Mouse (Mus musculus): ENCODE results near the gene Pinlyp.

GRCm38 (mm10) chr7:24534301-24534700 lies 11.6 kb downstream of the Pinlyp start:
- no peak for TF ChIP-seq EP300 (optimal IDR thresholded peaks at IDR 0.05)
- no peak for TF ChIP-seq CTCF (IDR thresholded peaks at IDR 0.05; ENCODE audit: low read depth)
